Mouse (Mus musculus) v-Abl transformed pro-B cells (cell line): ENCODE measurements around the gene Tbc1d5.

Source experiments
- in situ Hi-C, 2 experiments: fragments of 400-800 bp; cut with MboI; formaldehyde crosslinking; loops; one replicate each; pipeline ENCODE4 v1.15.1; 2025; ENCODE audit not compliant: unreplicated experiment in 2 of 2

Gene Tbc1d5

GRCm38 (mm10) chr17:50904463-50904862, 274.7 kb downstream of the Tbc1d5 start:
- in situ Hi-C loops = no loop called here

- in situ Hi-C loops = no loop called here
Measured at GRCm38 (mm10) chr17:50897867-50898266, 281.3 kb downstream of the Tbc1d5 start.

GRCm38 (mm10) chr17:50889475-50889874, 289.7 kb downstream of the Tbc1d5 start:
- in situ Hi-C loops = no loop called here

DNA sequence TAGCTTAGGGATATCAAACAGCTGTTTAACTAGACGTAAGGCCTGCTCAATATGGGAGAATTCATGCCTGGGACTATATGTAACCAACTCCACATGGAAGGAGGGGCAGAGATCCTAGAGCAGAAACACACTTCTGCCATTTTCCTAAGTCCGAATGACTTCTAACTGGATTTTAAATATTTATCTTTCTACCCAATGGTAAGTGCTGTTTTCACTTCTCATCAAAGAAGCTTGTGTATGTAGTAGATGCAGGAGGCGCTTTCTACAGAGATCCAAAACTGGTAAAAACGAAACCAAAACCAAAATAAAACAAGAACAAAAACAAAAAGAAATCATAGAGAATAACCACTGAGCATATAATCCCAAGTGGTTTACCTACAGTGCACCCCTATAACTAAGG, 299.2 kb downstream of the Tbc1d5 start:
- in situ Hi-C loops = no loop called here

- in situ Hi-C loops = no loop called here
Measured at GRCm38 (mm10) chr17:50876451-50876850, 302.7 kb downstream of the Tbc1d5 start.

DNA sequence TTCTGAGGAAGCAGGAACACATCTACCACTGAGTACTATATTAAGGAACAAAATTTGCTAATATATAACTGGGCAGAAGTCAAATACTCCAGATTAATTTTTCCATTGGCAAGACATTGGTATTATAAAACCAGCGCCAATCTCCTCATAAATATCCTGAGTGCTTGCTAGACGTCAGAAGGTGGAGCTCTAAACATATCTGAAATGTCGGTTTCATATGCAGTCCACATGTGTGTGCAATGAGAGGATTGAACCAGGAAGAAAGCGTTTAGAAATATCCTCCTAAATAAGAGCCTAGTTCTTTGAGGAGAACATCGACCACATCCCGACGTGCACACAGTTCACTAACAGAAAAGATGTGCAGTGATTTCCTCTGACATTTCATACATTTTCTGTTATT, 305.1 kb downstream of the Tbc1d5 start:
- in situ Hi-C loops = no loop called here

DNA sequence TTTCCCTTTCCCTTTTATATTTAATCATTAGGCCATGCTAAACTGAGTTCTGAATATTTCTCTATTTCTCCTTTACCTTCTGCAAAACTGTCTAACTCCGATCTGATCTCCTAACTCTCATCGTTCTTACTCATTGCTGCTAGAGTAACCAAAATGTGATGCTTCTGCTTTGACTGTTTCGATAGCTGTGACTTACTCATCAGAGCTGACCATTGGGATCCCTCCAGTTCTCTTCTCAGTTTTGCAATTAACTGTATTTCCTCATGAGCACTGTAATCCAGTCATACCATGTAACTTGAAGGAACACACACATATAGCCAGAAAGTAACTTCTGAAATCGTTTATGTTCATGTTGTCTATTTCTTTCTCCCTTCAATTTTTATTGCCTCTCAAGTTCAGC, 306.6 kb downstream of the Tbc1d5 start:
- in situ Hi-C loops = no loop called here

DNA sequence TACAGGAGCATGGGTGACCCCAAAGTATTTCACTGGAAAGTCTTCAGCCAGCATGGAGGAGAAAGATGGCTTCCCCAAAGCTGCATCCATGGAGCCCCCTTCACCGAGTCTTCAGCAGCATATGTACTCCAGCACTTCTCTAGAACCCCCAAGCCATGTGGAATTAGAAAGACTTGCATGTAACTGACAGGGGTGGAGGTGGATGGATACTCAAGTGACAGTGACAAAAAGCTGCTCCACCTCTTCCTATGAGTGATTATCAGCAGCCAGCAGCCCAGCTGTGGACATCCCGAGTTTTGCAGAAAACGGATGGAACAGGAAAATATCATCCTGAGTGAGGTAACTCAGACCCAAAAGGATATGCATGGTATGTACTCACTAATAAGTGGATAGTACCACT, 311.9 kb downstream of the Tbc1d5 start:
- in situ Hi-C loops = no loop called here

DNA sequence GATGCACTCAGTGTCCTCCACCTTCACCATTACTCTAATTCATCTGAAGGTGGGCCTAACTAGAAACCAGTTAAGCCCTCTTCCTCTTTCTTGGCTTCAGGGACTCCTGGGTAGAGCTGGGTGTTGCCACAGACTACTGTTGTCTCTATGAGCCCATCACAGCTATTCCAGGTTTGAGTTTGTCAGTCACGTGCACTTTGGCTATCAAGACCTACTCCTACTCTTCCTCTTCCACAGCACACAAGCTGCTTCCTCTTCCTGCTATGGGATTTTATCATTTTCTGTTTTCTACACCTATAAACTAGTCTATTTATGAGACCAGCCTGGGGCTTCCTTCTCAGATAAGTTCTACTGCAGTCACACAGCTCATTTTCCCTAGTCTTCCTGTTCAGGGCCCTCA, 314.4 kb downstream of the Tbc1d5 start:
- in situ Hi-C loops = no loop called here

DNA sequence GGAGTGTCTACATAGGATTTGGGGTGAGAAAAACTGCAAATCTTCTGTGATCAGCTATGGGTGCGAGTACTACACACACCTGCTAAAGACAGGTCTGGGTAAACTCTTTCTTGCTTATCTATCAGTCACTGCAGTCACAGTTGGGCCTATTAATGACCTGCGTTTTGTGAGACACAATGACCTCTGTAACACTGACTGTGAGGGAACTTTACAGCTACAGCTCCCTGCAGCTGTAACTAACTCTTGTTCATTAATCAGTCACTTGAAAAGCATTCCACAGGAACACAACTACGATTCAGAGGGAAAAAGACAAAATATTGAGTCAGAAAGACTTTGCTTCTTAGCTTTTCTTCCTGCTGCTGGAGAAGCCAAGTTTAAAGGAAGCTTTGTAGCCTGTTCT, 325.9 kb downstream of the Tbc1d5 start:
- in situ Hi-C loops = no loop called here

DNA sequence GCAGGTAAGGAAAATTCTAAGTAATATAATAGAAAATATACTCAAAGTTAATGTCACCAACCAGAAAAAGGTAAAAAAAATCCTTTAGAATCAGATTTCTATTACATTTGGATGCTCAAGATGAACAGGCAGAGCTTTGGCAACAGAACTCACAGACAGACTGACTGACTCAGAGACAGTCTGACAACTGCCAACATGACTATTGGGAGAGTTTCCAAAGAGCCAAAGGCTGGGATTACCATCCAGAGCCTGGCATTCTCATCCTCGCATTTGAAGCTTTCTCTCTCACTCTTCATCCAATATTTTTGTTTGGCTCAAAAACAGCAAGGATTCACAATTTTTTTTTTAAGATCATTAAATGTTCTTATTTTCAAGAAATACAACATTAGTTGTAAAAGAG, 327.8 kb downstream of the Tbc1d5 start:
- in situ Hi-C loops = no loop called here

GRCm38 (mm10) chr17:50814089-50814488, 365.1 kb downstream of the Tbc1d5 start:
- in situ Hi-C loops = loop anchor here (10.0 to 25.0 kb wide), 2 partner anchors 971 to 1373 kb away; no protein-coding TSS in a partner anchor

- in situ Hi-C loops = loop anchor here (10.0 to 25.0 kb wide), 2 partner anchors 971 to 1374 kb away; no protein-coding TSS in a partner anchor
Measured at GRCm38 (mm10) chr17:50813580-50813979, 365.6 kb downstream of the Tbc1d5 start.

DNA sequence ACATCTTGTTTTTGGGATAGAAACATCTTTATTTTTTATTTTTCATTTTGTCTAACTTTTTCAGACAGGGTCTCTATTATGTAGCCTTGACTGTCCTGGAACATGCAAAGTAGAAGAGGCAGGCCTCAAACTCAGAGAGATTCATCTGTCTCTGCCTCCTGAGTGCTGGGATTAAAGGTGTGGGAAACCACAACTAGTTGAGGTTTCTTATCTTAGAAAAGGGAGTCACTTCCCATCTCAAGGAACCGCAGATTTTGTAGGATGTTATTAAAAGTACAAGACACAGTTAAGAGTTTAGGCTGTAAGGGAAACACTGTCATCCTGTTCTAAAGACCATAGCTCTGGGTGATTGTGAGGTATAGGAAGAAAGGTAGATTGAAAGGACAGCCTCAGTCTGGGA, 373.5 kb downstream of the Tbc1d5 start:
- in situ Hi-C loops = loop anchor here in 1 of 2 experiments (25.0 kb wide), 1 partner anchor 1382 kb away; no protein-coding TSS in a partner anchor

- in situ Hi-C loops = loop anchor here in 1 of 2 experiments (25.0 kb wide), 1 partner anchor 1384 kb away; no protein-coding TSS in a partner anchor
Measured at GRCm38 (mm10) chr17:50803234-50803633, 375.9 kb downstream of the Tbc1d5 start.

DNA sequence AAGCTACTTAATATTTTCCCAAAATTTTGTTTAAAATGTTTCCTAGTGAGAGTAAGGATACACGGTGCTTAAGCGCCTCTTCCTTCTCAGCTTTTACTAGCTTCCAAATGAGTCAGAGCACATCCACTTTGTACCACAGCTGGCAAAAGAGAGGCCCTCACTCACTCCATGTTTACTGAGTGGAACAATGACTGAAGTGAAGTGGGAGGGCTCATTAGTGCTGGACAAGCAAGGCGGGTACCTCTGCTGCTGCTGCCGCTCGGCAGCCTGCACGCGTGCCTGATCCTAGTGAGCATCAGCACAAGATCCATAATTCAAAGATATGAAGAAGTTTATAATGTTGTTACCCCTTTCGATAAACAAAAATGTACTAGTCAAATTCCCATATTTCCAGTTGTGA, 376.8 kb downstream of the Tbc1d5 start:
- in situ Hi-C loops = loop anchor here in 1 of 2 experiments (25.0 kb wide), 1 partner anchor 1385 kb away; no protein-coding TSS in a partner anchor

DNA sequence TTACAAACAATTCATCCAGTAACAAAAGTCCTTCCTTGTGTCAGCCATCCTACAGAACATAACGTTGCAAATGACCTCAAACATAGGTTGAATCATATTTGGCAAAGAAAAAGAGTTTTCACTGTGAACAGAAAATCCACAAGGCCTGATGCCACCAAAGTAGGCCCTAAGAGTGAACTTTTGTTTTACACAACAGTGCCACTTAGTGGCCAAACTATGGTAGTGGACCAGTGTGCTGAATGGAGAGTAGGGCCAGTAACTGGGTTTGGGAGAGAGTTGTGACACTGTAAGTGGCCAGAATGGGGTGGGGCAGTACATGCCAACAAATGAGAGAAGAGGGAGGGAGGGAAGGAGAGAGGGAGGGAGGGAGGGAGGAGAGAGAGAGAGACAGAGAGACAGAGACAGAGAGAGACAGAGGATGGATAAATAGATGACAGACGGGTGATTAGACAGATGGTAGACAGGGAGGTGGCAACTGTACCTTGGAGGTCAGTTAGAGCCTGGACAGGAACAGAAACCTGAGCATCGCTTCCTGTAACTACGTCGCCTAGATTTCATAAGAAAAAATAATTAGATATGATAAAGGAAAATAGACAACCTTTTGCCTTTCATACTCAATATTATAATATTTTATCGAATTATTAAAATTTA, 383.6 kb downstream of the Tbc1d5 start:
- in situ Hi-C loops = loop anchor here (5.0 to 10.0 kb wide), 5 partner anchors 288 to 858 kb away; partner anchors contain the start of gene Plcl2 (in 2 of the 2)

DNA sequence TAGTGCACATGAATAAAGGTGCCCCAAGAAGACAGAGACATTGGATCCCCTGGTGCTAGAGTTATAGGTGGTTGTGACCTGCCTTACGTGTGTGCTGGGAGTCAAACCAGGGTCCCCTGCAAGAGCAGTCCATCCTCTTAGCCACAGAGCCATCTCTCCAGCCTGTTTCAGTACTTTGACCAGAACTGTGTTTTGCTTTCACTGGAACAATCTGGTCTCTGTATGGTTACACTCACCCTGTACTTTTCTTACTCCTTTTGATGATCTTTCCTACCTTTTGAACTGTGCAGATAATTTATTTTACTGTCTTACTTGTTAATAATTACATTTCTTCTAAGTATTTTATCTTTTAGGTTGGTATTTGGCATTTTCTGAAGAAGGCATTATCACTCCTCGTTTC, 387.5 kb downstream of the Tbc1d5 start:
- in situ Hi-C loops = loop anchor here (5.0 to 10.0 kb wide), 6 partner anchors 287 to 854 kb away; partner anchors contain the start of gene Plcl2 (in 1 of the 2)

GRCm38 (mm10) chr17:50788835-50789234, 390.3 kb downstream of the Tbc1d5 start:
- in situ Hi-C loops = no loop called here

- in situ Hi-C loops = no loop called here
Measured at GRCm38 (mm10) chr17:50775247-50775646, 403.9 kb downstream of the Tbc1d5 start.

GRCm38 (mm10) chr17:50764387-50764786, 414.8 kb downstream of the Tbc1d5 start:
- in situ Hi-C loops = loop anchor here in 1 of 2 experiments (5.0 kb wide), 1 partner anchor 252 kb away; no protein-coding TSS in a partner anchor

GRCm38 (mm10) chr17:50763407-50763806, 415.7 kb downstream of the Tbc1d5 start:
- in situ Hi-C loops = loop anchor here in 1 of 2 experiments (5.0 kb wide), 1 partner anchor 251 kb away; no protein-coding TSS in a partner anchor
